Mouse (Mus musculus) megakaryocyte, adult 5-6 weeks (primary cell): ENCODE data around the gene Kntc1. TPM values are rescaled to one million over a fixed set of nuclear protein-coding genes. Genes with fewer than 3 reads are reported as not detected.
A peak's percentile ranks its signal among the peaks of the same experiment; 100 is the strongest.

Source experiments
- ATAC-seq: 2 replicates; pipeline ENCODE4 v1.8.0; 2016; ENCODE audit warnings: mild to moderate bottlenecking, inconsistent platforms; ENCODE audit not compliant: poor library complexity, severe bottlenecking
- total RNA-seq, 2 experiments: library from RNA; stranded (forward) in 1 of 2; stranded (reverse) in 1 of 2; fragments of 153-499, 151-499 nt in 1 of 2; fragments of 221-1000, 200-1000 nt in 1 of 2; gene quantifications; 2 replicates each; pipeline versions ENCODE4 v1.2.3 to v1.2.4; 2015 to 2017

Kntc1 gene
- total RNA-seq, 2 experiments from 2014 or later, result 34.2 to 36.1 TPM

GRCm38 (mm10) chr5:123806334-123806733 lies 56.8 kb downstream of the Kntc1 start:
- no peak for ATAC-seq

- ATAC-seq, result no peak
Measured at GRCm38 (mm10) chr5:123808541-123808940, 59.0 kb downstream of the Kntc1 start.

GRCm38 (mm10) chr5:123809156-123809555 lies 59.6 kb downstream of the Kntc1 start:
- ATAC-seq, result no peak

- ATAC-seq, result no peak
Measured at GRCm38 (mm10) chr5:123816891-123817290, 67.4 kb downstream of the Kntc1 start.

- ATAC-seq, result no peak
Measured at GRCm38 (mm10) chr5:123818941-123819577, 69.5 kb downstream of the Kntc1 start.

- peak; percentile 67 for ATAC-seq
Measured at GRCm38 (mm10) chr5:123820501-123821263, 71.2 kb downstream of the Kntc1 start.

GRCm38 (mm10) chr5:123821264-123821571 lies 71.7 kb downstream of the Kntc1 start:
- ATAC-seq, result no peak

- ATAC-seq, result no peak
Measured at GRCm38 (mm10) chr5:123822706-123823105, 73.2 kb downstream of the Kntc1 start.

- no peak for ATAC-seq
Measured at GRCm38 (mm10) chr5:123827659-123828091, 78.2 kb downstream of the Kntc1 start.

- peak; percentile 93 for ATAC-seq
Measured at GRCm38 (mm10) chr5:123832309-123832708, 82.8 kb downstream of the Kntc1 start.

- no peak for ATAC-seq
Measured at GRCm38 (mm10) chr5:123834836-123835235, 85.3 kb downstream of the Kntc1 start.

GRCm38 (mm10) chr5:123837371-123837770 lies 87.9 kb downstream of the Kntc1 start:
- ATAC-seq, result no peak

GRCm38 (mm10) chr5:123842221-123842934 lies 92.9 kb downstream of the Kntc1 start:
- no peak for ATAC-seq

- ATAC-seq, result no peak
Measured at GRCm38 (mm10) chr5:123842935-123843282, 93.4 kb downstream of the Kntc1 start.

- ATAC-seq, result no peak
Measured at GRCm38 (mm10) chr5:123843816-123844215, 94.3 kb downstream of the Kntc1 start.

- ATAC-seq, result no peak
Measured at GRCm38 (mm10) chr5:123844316-123844715, 94.8 kb downstream of the Kntc1 start.

GRCm38 (mm10) chr5:123851398-123851797 lies 101.9 kb downstream of the Kntc1 start:
- peak; percentile 40; the same call in 1 of the 2 replicates for ATAC-seq

- ATAC-seq, result no peak
Measured at GRCm38 (mm10) chr5:123853877-123854504, 104.5 kb downstream of the Kntc1 start.

- ATAC-seq, result no peak
Measured at GRCm38 (mm10) chr5:123854511-123854910, 105.0 kb downstream of the Kntc1 start.

- ATAC-seq, result peak; percentile 13; the same call in 1 of the 2 replicates
Measured at GRCm38 (mm10) chr5:123858798-123859197, 109.3 kb downstream of the Kntc1 start.
